7 mouse cellular contexts compared by ENCODE assay signal in genomic region chr19:34526941-34527682, GRCm38 (mm10). TPM values are rescaled to one million over a fixed set of nuclear protein-coding genes. Genes with fewer than 3 reads are reported as not detected.
DNase-seq lines count a peak whose midpoint lies in the region; ATAC-seq and TF ChIP-seq lines count a peak whose summit lies in the region.

Gene Lipa, minus strand, starts transcription at chr19:34527474.

- no peak for TF ChIP-seq CTCF in intestine, postnatal 0 days (IDR thresholded peaks at IDR 0.05; ENCODE audit: low read depth)
- peak; percentile 15; the same call in 1 of the 2 replicates for TF ChIP-seq CTCF in small intestine, adult 2 months (IDR thresholded peaks at IDR 0.05; ENCODE audit: extremely low read depth, insufficient read length, insufficient replicate concordance, low read depth, low read length)

- peak; percentile 99 for ATAC-seq in intestine, postnatal 0 days
- peak; percentile 100 for ATAC-seq in midbrain, embryonic 12.5 days (ENCODE audit: low FRiP score, low read depth)

- H3K9ac ChIP-seq in intestine, postnatal 0 days (ENCODE audit: low read depth, low read length), result peak within 1 kb of the TSS; percentile 75
- H3K9ac ChIP-seq in midbrain, embryonic 12.5 days (replicated peaks), result peak within 1 kb of the TSS; percentile 68

- intact Hi-C loops in left cerebral cortex, postnatal 4 days (cut with DNase I), result no loop called here

- peak; percentile 72 for TF ChIP-seq POLR2A in small intestine, adult 2 months (IDR thresholded peaks at IDR 0.05; ENCODE audit: low read depth, low read length)

- H3K4me2 ChIP-seq in intestine, postnatal 0 days (replicated peaks; ENCODE audit: low read depth), result peak within 1 kb of the TSS; percentile 70
- H3K4me2 ChIP-seq in midbrain, embryonic 12.5 days (replicated peaks), result peak within 1 kb of the TSS; percentile 78

- H3K36me3 ChIP-seq in embryonic facial prominence, embryonic 10.5 days (replicated peaks), result no peaks in the 10 kb centered on the region; the same call in 1 of the 2 replicates
- peaks cover 7% of the 10 kb centered on the region for H3K36me3 ChIP-seq in intestine, postnatal 0 days (ENCODE audit: control insufficient read depth, insufficient read depth)
- no peaks in the 10 kb centered on the region for H3K36me3 ChIP-seq in midbrain, embryonic 12.5 days
- peaks cover 3% of the 10 kb centered on the region for H3K36me3 ChIP-seq in small intestine, adult 2 months (ENCODE audit: control insufficient read depth, insufficient read depth, low read length)

- H3K27ac ChIP-seq in embryonic facial prominence, embryonic 10.5 days (replicated peaks), result peak within 1 kb of the TSS; percentile 87
- peak within 1 kb of the TSS; percentile 76 for H3K27ac ChIP-seq in intestine, postnatal 0 days (ENCODE audit: low read depth, low read length)
- H3K27ac ChIP-seq in midbrain, embryonic 12.5 days (replicated peaks), result no peak within 1 kb of the TSS
- H3K27ac ChIP-seq in small intestine, adult 2 months (ENCODE audit: insufficient read depth, low read depth, low read length), result peak within 1 kb of the TSS; percentile 61

- no peaks in the 10 kb centered on the region for H3K9me3 ChIP-seq in embryonic facial prominence, embryonic 10.5 days
- H3K9me3 ChIP-seq in intestine, postnatal 0 days (ENCODE audit: control insufficient read depth), result no peaks in the 10 kb centered on the region
- no peaks in the 10 kb centered on the region for H3K9me3 ChIP-seq in midbrain, embryonic 12.5 days

- peaks cover 19% of the 10 kb centered on the region for H3K4me1 ChIP-seq in embryonic facial prominence, embryonic 10.5 days
- no peaks in the 10 kb centered on the region for H3K4me1 ChIP-seq in intestine, postnatal 0 days (replicated peaks; ENCODE audit: control insufficient read depth, insufficient read depth, low read length)
- H3K4me1 ChIP-seq in midbrain, embryonic 12.5 days, result 0 out of 2 replicates have a peak, but pooled peaks cover 9% of the 10 kb centered on the region
- H3K4me1 ChIP-seq in small intestine, adult 2 months (ENCODE audit: control insufficient read depth, insufficient read depth, insufficient read length, low read length), result no peaks in the 10 kb centered on the region

- no peaks in the 10 kb centered on the region for H3K27me3 ChIP-seq in embryonic facial prominence, embryonic 10.5 days (replicated peaks; ENCODE audit: low read depth, poor library complexity, severe bottlenecking)
- H3K27me3 ChIP-seq in intestine, postnatal 0 days (replicated peaks; ENCODE audit: control insufficient read depth, insufficient read depth, low read length), result no peaks in the 10 kb centered on the region
- H3K27me3 ChIP-seq in midbrain, embryonic 12.5 days, result no peaks in the 10 kb centered on the region
- H3K27me3 ChIP-seq in small intestine, adult 2 months (ENCODE audit: control insufficient read depth, insufficient read depth, low read length), result no peaks in the 10 kb centered on the region

- H3K4me3 ChIP-seq in embryonic facial prominence, embryonic 10.5 days, result peak within 1 kb of the TSS; percentile 82
- peak within 1 kb of the TSS; percentile 70 for H3K4me3 ChIP-seq in intestine, postnatal 0 days (ENCODE audit: low read depth, low read length)
- H3K4me3 ChIP-seq in midbrain, embryonic 12.5 days, result peak within 1 kb of the TSS; percentile 74
- H3K4me3 ChIP-seq in small intestine, adult 2 months (ENCODE audit: low read depth, low read length), result peak within 1 kb of the TSS; percentile 77

- under 1% methylated on average over 29 of the region's 29 CpGs for WGBS in embryonic facial prominence, embryonic 10.5 days
- WGBS in intestine, postnatal 0 days, result under 1% methylated on average over 29 of the region's 29 CpGs
- WGBS in midbrain, embryonic 12.5 days, result under 1% methylated on average over 28 of the region's 29 CpGs
- under 1% methylated on average over 29 of the region's 29 CpGs for WGBS in small intestine, adult 2 months

- DNase-seq in adrenal gland, postnatal 10 days, result peak; percentile 97
- DNase-seq in embryonic facial prominence, embryonic 10.5 days (ENCODE audit: low spot score), result peak; percentile 93
- DNase-seq in gonadal fat pad, adult 2 months (ENCODE audit: low read depth), result peak; percentile 47
- DNase-seq in left cerebral cortex, postnatal 4 days, result peak; percentile 97

RNA-seq across cellular contexts. Expression of gene Lipa, which starts in this region (rescaled TPM):
- total RNA-seq in adrenal gland, postnatal 10 days (2021), result 100 to 1,000 TPM; 130 to 133 TPM
- polyA plus RNA-seq in embryonic facial prominence, embryonic 10.5 days (2016; fragmentation: Nextera tagmentation; extraction: Ambion mirVana), result 22.6 and 25.5 TPM in 2 replicates
- polyA plus RNA-seq in gonadal fat pad, adult 2 months (2012; rRNA removed), result 25.4 and 31.3 TPM in 2 replicates
- polyA plus RNA-seq in intestine, postnatal 0 days (2015; fragmentation: Nextera tagmentation; extraction: Ambion mirVana), result 191 and 206 TPM in 2 replicates
- 10 to 100 TPM; 15.1 to 16.0 TPM for total RNA-seq in left cerebral cortex, postnatal 4 days (2021)
- 23.0 and 25.3 TPM in 2 replicates for polyA plus RNA-seq in midbrain, embryonic 12.5 days (2016; fragmentation: Nextera tagmentation; extraction: Ambion mirVana)
- polyA plus RNA-seq in small intestine, adult 2 months (2012; rRNA removed), result 17.9 and 21.7 TPM in 2 replicates

Comparison
In these comparisons a context has a peak if more than half of its experiments do, and no peak if none do; other contexts are left out.
1. RNA of gene Lipa (total RNA-seq): 130 to 133 TPM in adrenal gland, postnatal 10 days; 15.1 to 16.0 TPM in left cerebral cortex, postnatal 4 days; every median in the first group is over 4 times any median in the second.
2. DNase-seq: peak in every context shown above with its lines; median percentile 97 in adrenal gland, postnatal 10 days; 97 in left cerebral cortex, postnatal 4 days; 93 in embryonic facial prominence, embryonic 10.5 days; 47 in gonadal fat pad, adult 2 months.
3. Peak in every context shown above with its lines, with median percentiles within 50 percentile points of each other: H3K4me3 ChIP-seq.